Mouse (Mus musculus) limb, embryonic 10.5 days (tissue): Measurements from ENCODE around the gene Rpia. TPM values are rescaled to one million over a fixed set of nuclear protein-coding genes. Genes with fewer than 3 reads are reported as not detected.

ENCODE experiments used
- DNase-seq: peaks from one replicate; pipeline ENCODE4 v3.0.0-alpha.2; 2017; ENCODE audit warnings: low spot score
- H3K27ac ChIP-seq: fragments of 300-500 bp; sonication (generic); 2 replicates; pipeline ENCODE4 v1.5.1; 2016; ENCODE audit warnings: mild to moderate bottlenecking
- H3K27me3 ChIP-seq: fragments of 300-500 bp; sonication (generic); 2 replicates; pipeline ENCODE4 v1.6.1; 2016; ENCODE audit warnings: low read depth, mild to moderate bottlenecking; ENCODE audit not compliant: poor library complexity, severe bottlenecking
- H3K36me3 ChIP-seq: fragments of 300-500 bp; sonication (generic); 2 replicates; pipeline ENCODE4 v1.6.1; 2016; ENCODE audit warnings: mild to moderate bottlenecking, moderate library complexity
- H3K4me1 ChIP-seq: fragments of 300-500 bp; sonication (generic); 2 replicates; pipeline ENCODE4 v1.6.1; 2016
- H3K4me3 ChIP-seq: fragments of 300-500 bp; sonication (generic); 2 replicates; pipeline ENCODE4 v1.5.1; 2016; ENCODE audit warnings: mild to moderate bottlenecking, moderate library complexity
- H3K9me3 ChIP-seq: fragments of 300-500 bp; sonication (generic); replicated peaks from 2 replicates; pipeline ENCODE4 v1.6.1; 2016; ENCODE audit warnings: mild to moderate bottlenecking
- WGBS: fragments of 180-500 bp; shearing (Covaris S2); methylation state at CpG from one replicate; pipeline ENCODE4 v1.1.7; 2016; 5-methylcytosine and 5-hydroxymethylcytosine counted together
- polyA plus RNA-seq: library from polyadenylated mRNA; unstranded; fragments of >200 nt; fragmentation: Nextera tagmentation; extraction: Ambion mirVana; gene quantifications from 2 replicates; pipeline ENCODE4 v1.2.1, GENCODE M21; 2016

The Rpia gene
- polyA plus RNA-seq, 1 experiment from 2014 or later: 2.3 TPM

DNA sequence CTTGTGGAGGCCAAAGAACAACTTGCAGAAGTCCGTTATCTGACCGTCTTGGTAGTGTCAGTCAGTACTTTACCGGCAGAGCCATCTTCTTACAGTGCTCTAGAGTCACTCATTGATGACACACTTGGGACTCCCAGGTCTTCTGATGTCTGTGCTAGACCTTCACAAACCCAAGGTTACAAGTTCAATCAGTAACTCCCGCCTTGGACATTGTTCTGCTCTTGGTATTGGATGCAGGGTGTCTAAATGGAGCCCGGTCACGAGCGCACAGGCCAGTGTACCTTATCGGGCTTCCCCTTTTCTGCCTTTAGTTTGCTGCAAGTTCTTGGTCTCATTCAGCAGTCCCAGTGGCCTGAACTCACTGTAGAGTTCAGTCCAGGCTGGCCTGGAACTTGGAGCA is 612 bp upstream of the Rpia start:
- H3K9me3 ChIP-seq: no peaks in the 10 kb centered on the region
- no peaks in the 10 kb centered on the region for H3K27me3 ChIP-seq
- peak overlapping the region; percentile 78 for H3K4me3 ChIP-seq
- WGBS: 43% methylated on average over 8 of the region's 8 CpGs
- peak; percentile 42 for DNase-seq
- H3K27ac ChIP-seq: peak overlapping the region; percentile 88
- 0 out of 2 replicates have a peak, but pooled peaks cover 7% of the 10 kb centered on the region for H3K36me3 ChIP-seq
- peaks cover 25% of the 10 kb centered on the region for H3K4me1 ChIP-seq

DNA sequence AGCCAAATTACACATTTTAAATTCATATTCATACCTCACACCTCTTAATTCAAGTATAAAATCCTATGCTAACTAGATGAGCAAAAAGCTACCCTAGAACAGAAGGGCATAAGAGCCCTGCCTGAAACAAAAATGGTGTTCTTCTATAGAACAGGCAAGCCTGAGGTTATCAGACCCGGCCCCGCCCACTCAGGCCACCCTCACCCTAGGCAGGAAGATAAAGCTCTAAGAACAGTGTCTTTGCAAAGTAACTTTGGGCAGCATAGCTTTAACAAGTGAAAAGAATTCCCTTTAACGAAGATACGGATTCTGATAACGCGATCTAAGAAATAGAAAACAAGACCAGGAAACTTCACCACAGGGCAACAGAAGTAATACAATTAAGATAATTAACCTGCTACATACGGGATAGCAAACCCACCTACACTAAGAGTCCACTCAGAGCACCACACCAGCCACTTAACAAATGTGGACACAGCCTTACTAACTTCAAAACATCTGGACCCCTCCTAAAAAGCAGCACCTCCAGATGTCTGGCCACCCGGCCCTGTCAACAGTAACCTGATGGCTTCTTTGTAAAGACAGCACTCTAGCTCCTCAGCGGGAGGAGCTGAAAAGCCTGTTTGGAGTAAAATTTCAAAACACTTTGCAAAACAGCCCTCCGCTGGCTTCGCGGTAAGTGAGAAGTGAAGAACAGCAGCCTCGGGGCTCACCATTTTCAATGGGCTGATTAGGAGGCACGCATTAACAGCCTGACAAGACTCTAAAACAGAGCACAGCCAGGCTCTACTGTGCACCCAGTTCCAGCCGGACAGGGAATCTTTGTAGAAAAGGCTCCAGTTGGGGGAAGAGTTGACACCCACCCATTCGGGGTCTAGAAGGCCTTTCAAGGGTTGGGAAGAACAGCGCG is 925 bp downstream of the Rpia start:
- Histone ChIP-seq H3K4me3 (peak overlapping the region; percentile 78), H3K27ac (peak overlapping the region; percentile 88), H3K27me3 (no peaks in the 10 kb centered on the region), H3K4me1 (peaks cover 26% of the 10 kb centered on the region), H3K36me3 (0 out of 2 replicates have a peak, but pooled peaks cover 7% of the 10 kb centered on the region), H3K9me3 (no peaks in the 10 kb centered on the region)
- 10% methylated on average over 18 of the region's 18 CpGs for WGBS
- peak; percentile 62 for DNase-seq

DNA sequence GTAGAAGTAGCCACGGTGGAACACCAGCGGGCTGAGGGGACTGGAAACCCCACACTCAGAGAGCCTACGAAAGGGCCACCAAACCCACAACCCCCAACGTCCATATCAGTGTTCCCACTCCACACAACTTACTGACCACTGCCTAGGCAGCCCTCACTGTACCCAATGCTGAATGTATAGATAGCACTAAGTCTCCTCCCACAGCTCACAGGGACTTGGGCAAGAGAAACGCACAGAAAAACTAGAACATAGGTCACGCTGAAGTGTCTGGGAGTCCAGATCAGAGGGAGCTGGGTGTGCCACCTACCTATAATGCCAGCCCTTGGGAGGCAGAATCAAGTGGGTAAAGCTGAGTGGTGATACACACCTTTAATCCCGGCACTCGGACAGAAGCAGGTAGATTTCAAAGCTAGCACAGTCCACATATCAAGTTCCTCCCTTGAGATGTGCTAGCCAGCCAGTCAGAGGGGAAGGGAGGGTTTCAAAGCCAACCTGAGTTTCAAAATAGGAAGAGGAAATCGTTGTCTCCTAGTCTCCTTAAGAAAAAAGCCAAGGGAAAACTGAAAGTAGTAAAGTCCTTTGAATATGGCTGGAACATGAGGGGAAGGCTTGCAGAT is 1.9 kb downstream of the Rpia start:
- peaks cover 30% of the 10 kb centered on the region for H3K4me1 ChIP-seq
- DNase-seq: no peak
- WGBS: 89% methylated on average over 9 of the region's 9 CpGs
- H3K9me3 ChIP-seq: no peaks in the 10 kb centered on the region
- 0 out of 2 replicates have a peak, but pooled peaks cover 7% of the 10 kb centered on the region for H3K36me3 ChIP-seq
- H3K27me3 ChIP-seq: no peaks in the 10 kb centered on the region
- H3K27ac ChIP-seq: no peak overlapping the region
- 0 out of 2 replicates have a peak overlapping the region, but pooled peaks have one; percentile 78 for H3K4me3 ChIP-seq

GRCm38 (mm10) chr6:70789134-70789533 is 2.9 kb downstream of the Rpia start:
- H3K27me3 ChIP-seq: no peaks in the 10 kb centered on the region
- 96% methylated on average over 3 of the region's 3 CpGs for WGBS

GRCm38 (mm10) chr6:70787524-70787923 is 4.5 kb downstream of the Rpia start:
- Histone ChIP-seq H3K4me3 (no peak overlapping the region), H3K4me1 (peaks cover 25% of the 10 kb centered on the region), H3K27me3 (no peaks in the 10 kb centered on the region), H3K36me3 (peaks cover 25% of the 10 kb centered on the region), H3K27ac (no peak overlapping the region), H3K9me3 (no peaks in the 10 kb centered on the region)
- no peak for DNase-seq
- 81% methylated on average over 2 of the region's 2 CpGs for WGBS

More at GRCm38 (mm10) chr6:70789134-70789533, 2.9 kb downstream of the Rpia start:
- no peak for DNase-seq
- no peaks in the 10 kb centered on the region for H3K9me3 ChIP-seq
- H3K36me3 ChIP-seq: peaks cover 14% of the 10 kb centered on the region; the same call in 1 of the 2 replicates
- H3K27ac ChIP-seq: no peak overlapping the region
- H3K4me3 ChIP-seq: no peak overlapping the region
- H3K4me1 ChIP-seq: peaks cover 30% of the 10 kb centered on the region

GRCm38 (mm10) chr6:70785852-70786251 is 6.2 kb downstream of the Rpia start:
- WGBS: 61% methylated on average over 3 of the region's 3 CpGs

DNA sequence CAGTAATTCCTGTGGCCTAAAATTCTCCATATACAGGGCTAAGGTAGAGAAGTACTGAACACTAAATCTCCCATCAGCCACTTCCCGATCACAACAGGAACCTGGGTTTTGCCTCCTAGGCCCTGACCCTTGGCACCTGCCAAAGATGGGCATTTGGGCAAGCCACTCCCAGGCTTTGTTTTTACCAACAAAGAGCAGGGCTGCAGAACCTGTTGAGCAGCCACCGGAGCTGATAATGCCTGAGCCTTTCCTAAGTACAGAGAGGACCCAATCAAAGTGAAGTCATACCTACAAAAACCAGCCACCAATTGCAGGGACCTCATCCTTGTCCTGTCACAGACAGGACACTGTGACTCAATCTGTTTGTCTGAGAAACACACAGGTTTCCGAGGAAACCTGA is 7.2 kb downstream of the Rpia start:
- H3K36me3 ChIP-seq: peaks cover 27% of the 10 kb centered on the region
- DNase-seq: no peak
- no peaks in the 10 kb centered on the region for H3K27me3 ChIP-seq
- no peak overlapping the region for H3K27ac ChIP-seq
- H3K4me1 ChIP-seq: peaks cover 6% of the 10 kb centered on the region
- H3K4me3 ChIP-seq: no peak overlapping the region
- 90% methylated on average over 3 of the region's 3 CpGs for WGBS
- no peaks in the 10 kb centered on the region for H3K9me3 ChIP-seq

More at GRCm38 (mm10) chr6:70785852-70786251, 6.2 kb downstream of the Rpia start:
- H3K4me1 ChIP-seq: peaks cover 16% of the 10 kb centered on the region
- peaks cover 27% of the 10 kb centered on the region for H3K36me3 ChIP-seq
- DNase-seq: no peak
- no peaks in the 10 kb centered on the region for H3K27me3 ChIP-seq
- no peak overlapping the region for H3K4me3 ChIP-seq
- no peaks in the 10 kb centered on the region for H3K9me3 ChIP-seq
- H3K27ac ChIP-seq: no peak overlapping the region

GRCm38 (mm10) chr6:70781336-70781735 is 10.7 kb downstream of the Rpia start:
- Histone ChIP-seq H3K9me3 (no peaks in the 10 kb centered on the region), H3K27me3 (no peaks in the 10 kb centered on the region), H3K36me3 (peaks cover 19% of the 10 kb centered on the region), H3K4me1 (peaks cover 6% of the 10 kb centered on the region), H3K4me3 (no peak overlapping the region), H3K27ac (no peak overlapping the region)
- DNase-seq: no peak
- WGBS: 95% methylated on average over 2 of the region's 2 CpGs

DNA sequence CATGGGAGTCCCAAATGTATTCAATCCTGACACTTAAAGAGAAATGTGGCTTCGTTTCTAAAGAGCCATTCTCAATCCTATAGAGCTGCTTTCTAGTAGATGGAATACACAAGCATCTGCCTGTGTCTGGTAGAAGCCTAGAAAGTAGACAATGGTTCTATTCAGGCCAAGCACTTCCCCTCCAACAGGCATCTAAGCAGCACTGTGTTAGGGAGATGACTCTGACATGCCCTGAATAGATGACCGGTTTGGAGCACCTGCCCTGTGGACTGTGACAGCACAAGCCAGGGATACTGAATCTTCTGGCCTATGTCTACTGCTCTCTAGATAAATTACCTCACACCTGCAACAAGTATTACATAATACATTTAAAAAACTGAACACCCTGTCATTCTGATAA is 17.7 kb downstream of the Rpia start:
- H3K9me3 ChIP-seq: no peaks in the 10 kb centered on the region
- H3K36me3 ChIP-seq: peaks cover 40% of the 10 kb centered on the region
- no peak overlapping the region for H3K27ac ChIP-seq
- H3K27me3 ChIP-seq: no peaks in the 10 kb centered on the region
- 83% methylated on average over 2 of the region's 2 CpGs for WGBS
- no peaks in the 10 kb centered on the region for H3K4me1 ChIP-seq
- no peak for DNase-seq
- H3K4me3 ChIP-seq: no peak overlapping the region

DNA sequence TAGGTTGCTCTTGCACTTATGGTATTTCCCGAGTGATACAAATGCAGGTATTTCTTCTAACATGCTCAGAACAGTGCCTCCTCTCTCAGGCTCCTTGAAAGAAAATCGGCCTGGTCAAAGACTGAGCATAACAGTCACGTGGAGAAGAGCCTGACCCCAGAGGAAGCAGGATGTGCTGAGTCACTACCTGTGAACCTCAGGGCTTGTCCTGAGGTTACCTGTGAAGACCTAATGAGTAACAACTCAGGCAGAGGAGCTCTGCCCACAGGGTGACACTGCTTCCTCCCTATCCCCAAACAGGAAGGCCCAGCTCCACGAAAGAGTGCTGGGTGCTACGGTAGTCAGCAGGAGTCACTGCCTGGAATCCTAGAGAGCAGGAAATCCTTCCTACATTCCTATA is 18.3 kb downstream of the Rpia start:
- Histone ChIP-seq H3K27me3 (no peaks in the 10 kb centered on the region), H3K4me3 (no peak overlapping the region), H3K9me3 (no peaks in the 10 kb centered on the region), H3K27ac (no peak overlapping the region), H3K36me3 (peaks cover 40% of the 10 kb centered on the region), H3K4me1 (no peaks in the 10 kb centered on the region)
- WGBS: 92% methylated on average over 5 of the region's 5 CpGs
- DNase-seq: no peak

- H3K27me3 ChIP-seq: no peaks in the 10 kb centered on the region
- no peaks in the 10 kb centered on the region for H3K9me3 ChIP-seq
- H3K27ac ChIP-seq: no peak overlapping the region
- H3K4me3 ChIP-seq: no peak overlapping the region
- no peaks in the 10 kb centered on the region for H3K4me1 ChIP-seq
- peaks cover 55% of the 10 kb centered on the region for H3K36me3 ChIP-seq
- WGBS: 37% methylated on average over 6 of the region's 6 CpGs
- DNase-seq: peak; percentile 83
These were observed 23.3 kb downstream of the Rpia start for GRCm38 (mm10) chr6:70768769-70769168.

GRCm38 (mm10) chr6:70765076-70765475 is 27.0 kb downstream of the Rpia start:
- Histone ChIP-seq H3K4me3 (no peak overlapping the region), H3K27me3 (no peaks in the 10 kb centered on the region), H3K9me3 (no peaks in the 10 kb centered on the region), H3K36me3 (peaks cover 25% of the 10 kb centered on the region), H3K4me1 (no peaks in the 10 kb centered on the region), H3K27ac (no peak overlapping the region)
- DNase-seq: no peak
- WGBS: 86% methylated on average over 8 of the region's 8 CpGs

DNA sequence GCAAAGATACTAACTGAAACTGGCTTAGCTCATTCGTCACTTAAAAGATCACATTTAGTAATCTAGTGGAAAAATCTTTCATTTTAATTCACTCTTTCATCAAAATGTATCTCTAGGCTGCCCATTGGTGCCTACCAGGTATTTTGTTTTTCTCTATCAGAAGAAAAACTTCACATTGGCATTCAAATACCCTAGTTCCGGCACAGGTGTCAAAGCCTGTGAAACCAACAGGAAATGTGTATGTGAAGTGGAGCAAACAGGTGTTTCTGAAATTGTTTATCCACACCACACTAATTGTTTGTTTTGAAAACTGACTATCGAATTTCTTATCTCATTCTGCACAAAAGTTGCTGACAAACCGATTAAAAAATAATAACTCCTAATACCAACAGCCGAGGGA is 27.5 kb downstream of the Rpia start:
- H3K4me3 ChIP-seq: no peak overlapping the region
- no peak overlapping the region for H3K27ac ChIP-seq
- no peaks in the 10 kb centered on the region for H3K9me3 ChIP-seq
- peaks cover 20% of the 10 kb centered on the region for H3K36me3 ChIP-seq
- no peak for DNase-seq
- no peaks in the 10 kb centered on the region for H3K27me3 ChIP-seq
- no peaks in the 10 kb centered on the region for H3K4me1 ChIP-seq
- 88% methylated on average over 5 of the region's 5 CpGs for WGBS
